Mouse (Mus musculus): Measurements from ENCODE around the gene Cpb2. TPM values are rescaled to one million over a fixed set of nuclear protein-coding genes. Genes with fewer than 3 reads are reported as not detected.

The Cpb2 gene
- polyA plus RNA-seq, 1 experiment from 2014 or later: 10.3 TPM

GRCm38 (mm10) chr14:75320269-75320668, 78.2 kb downstream of the Cpb2 start:
- no peak for ATAC-seq (ENCODE audit: insufficient read depth, low FRiP score, low read depth)

DNA sequence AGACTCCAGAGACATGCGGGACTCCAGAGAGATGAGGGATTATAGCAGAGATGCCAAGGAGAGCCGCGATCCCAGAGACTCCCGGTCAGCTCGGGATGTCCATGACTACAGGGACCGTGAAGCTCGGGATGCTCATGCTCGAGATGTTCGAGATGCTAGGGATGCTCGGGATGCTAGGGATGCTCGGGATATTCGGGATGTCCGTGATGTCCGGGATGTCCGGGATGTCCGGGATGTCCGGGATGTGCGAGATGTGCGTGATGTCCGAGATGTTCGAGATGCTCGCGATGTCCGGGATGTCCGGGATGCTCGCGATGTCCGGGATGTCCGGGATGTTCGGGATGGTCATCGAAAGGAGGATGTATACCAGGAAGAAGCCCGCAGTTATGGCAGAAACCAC, 81.3 kb downstream of the Cpb2 start:
- no peak overlapping the region for H3K27ac ChIP-seq
- no peak for ATAC-seq (ENCODE audit: insufficient read depth, low FRiP score, low read depth)
- H3K4me3 ChIP-seq (replicated peaks): no peak overlapping the region
- H3K36me3 ChIP-seq: peaks cover 13% of the 10 kb centered on the region; the same call in 1 of the 2 replicates
- H3K27me3 ChIP-seq (replicated peaks): no peaks in the 10 kb centered on the region
- no peak overlapping the region for H3K9ac ChIP-seq
- H3K9me3 ChIP-seq: no peaks in the 10 kb centered on the region
- H3K4me1 ChIP-seq: no peaks in the 10 kb centered on the region
- H3K4me2 ChIP-seq: no peak overlapping the region
- WGBS: 97% methylated on average over 32 of the region's 32 CpGs

More at GRCm38 (mm10) chr14:75320269-75320668, 78.2 kb downstream of the Cpb2 start:
- Histone ChIP-seq H3K4me1 (no peaks in the 10 kb centered on the region), H3K4me3 (replicated peaks) (no peak overlapping the region), H3K36me3 (peaks cover 10% of the 10 kb centered on the region; the same call in 1 of the 2 replicates), H3K9me3 (no peaks in the 10 kb centered on the region), H3K9ac (no peak overlapping the region), H3K4me2 (no peak overlapping the region), H3K27me3 (replicated peaks) (no peaks in the 10 kb centered on the region), H3K27ac (no peak overlapping the region)
- WGBS: 87% methylated on average over 5 of the region's 5 CpGs

- Histone ChIP-seq H3K9ac (no peak overlapping the region), H3K9me3 (no peaks in the 10 kb centered on the region), H3K4me2 (no peak overlapping the region), H3K27ac (no peak overlapping the region), H3K36me3 (peaks cover 18% of the 10 kb centered on the region), H3K27me3 (replicated peaks) (no peaks in the 10 kb centered on the region), H3K4me1 (no peaks in the 10 kb centered on the region), H3K4me3 (replicated peaks) (no peak overlapping the region)
- 83% methylated on average over 8 of the region's 8 CpGs for WGBS
- ATAC-seq (ENCODE audit: insufficient read depth, low FRiP score, low read depth): no peak
Observed at GRCm38 (mm10) chr14:75328062-75328461, 86.0 kb downstream of the Cpb2 start.

- H3K4me3 ChIP-seq (replicated peaks): no peak overlapping the region
- no peak for ATAC-seq (ENCODE audit: insufficient read depth, low FRiP score, low read depth)
- WGBS: 96% methylated on average over 6 of the region's 6 CpGs
- H3K27me3 ChIP-seq (replicated peaks): no peaks in the 10 kb centered on the region
- H3K9ac ChIP-seq: no peak overlapping the region
- no peak overlapping the region for H3K27ac ChIP-seq
- no peaks in the 10 kb centered on the region for H3K4me1 ChIP-seq
- no peak overlapping the region for H3K4me2 ChIP-seq
- peaks cover 16% of the 10 kb centered on the region for H3K36me3 ChIP-seq
- no peaks in the 10 kb centered on the region for H3K9me3 ChIP-seq
Observed at GRCm38 (mm10) chr14:75330621-75331020, 88.5 kb downstream of the Cpb2 start.

Small RNA genes within 50 kb of the gene (microRNA-seq; reads per million reads assigned to microRNA genes)
- not detected for gene Gm44482

Other genes starting within 250 kb of the Cpb2 start
- 0.54 and 0.86 TPM in 2 replicates for gene Rubcnl, start 226.3 kb upstream of the Cpb2 start, polyA plus RNA-seq (2015; fragmentation: Nextera tagmentation; extraction: Ambion mirVana)
- 0.05 TPM in 1 of 2 replicates, not detected in the other for gene Lrrc63, start 111.4 kb upstream of the Cpb2 start, polyA plus RNA-seq (2015; fragmentation: Nextera tagmentation; extraction: Ambion mirVana)
- gene Lcp1, start 111.2 kb upstream of the Cpb2 start, polyA plus RNA-seq (2015; fragmentation: Nextera tagmentation; extraction: Ambion mirVana): 49.1 and 58.0 TPM in 2 replicates
- 29.4 TPM in 2 replicates for gene Zc3h13, start 42.1 kb downstream of the Cpb2 start, polyA plus RNA-seq (2015; fragmentation: Nextera tagmentation; extraction: Ambion mirVana)
- gene Siah3, start 213.7 kb downstream of the Cpb2 start, polyA plus RNA-seq (2015; fragmentation: Nextera tagmentation; extraction: Ambion mirVana): 0.08 and 0.17 TPM in 2 replicates